Mouse (Mus musculus): ENCODE measurements around the gene Cabp4.

Gene Cabp4

DNA sequence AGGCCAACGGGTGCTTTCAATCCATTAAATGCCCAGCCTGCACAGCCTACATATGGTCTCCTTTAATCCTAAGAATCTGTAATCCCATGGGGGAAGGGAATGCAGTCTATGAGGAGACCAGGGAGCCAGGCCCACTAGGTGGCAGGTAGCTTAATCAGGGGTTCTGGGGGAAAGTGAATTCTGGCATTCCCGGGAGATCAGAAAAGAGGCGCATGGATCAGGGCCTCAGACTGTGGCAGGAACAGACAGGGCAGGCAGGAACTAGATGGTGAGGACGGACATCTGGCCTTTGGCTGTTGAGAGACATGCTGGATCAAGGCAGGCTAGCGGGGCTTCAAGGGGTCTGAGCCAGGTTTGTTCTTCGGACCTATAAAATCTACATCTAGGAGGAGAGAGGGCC is 42.4 kb downstream of the Cabp4 start:
- DNase-seq (ENCODE audit: low read depth, low spot score) = no peak

- DNase-seq (ENCODE audit: low read depth, low spot score) = peak; percentile 16
These were observed 43.0 kb downstream of the Cabp4 start for GRCm38 (mm10) chr19:4100718-4101261.

- no peak for DNase-seq (ENCODE audit: low read depth, low spot score)
These were observed 43.8 kb downstream of the Cabp4 start, which contains the start of gene Pitpnm1 for GRCm38 (mm10) chr19:4099837-4100717. Gene Pitpnm1, plus strand, starts transcription at chr19:4099998.

- peak; percentile 71 for DNase-seq (ENCODE audit: low read depth, low spot score)
These were observed 44.8 kb downstream of the Cabp4 start for GRCm38 (mm10) chr19:4099056-4099455.

- no peak for DNase-seq (ENCODE audit: low read depth, low spot score)
These were observed 45.4 kb downstream of the Cabp4 start for GRCm38 (mm10) chr19:4098426-4098825.

DNA sequence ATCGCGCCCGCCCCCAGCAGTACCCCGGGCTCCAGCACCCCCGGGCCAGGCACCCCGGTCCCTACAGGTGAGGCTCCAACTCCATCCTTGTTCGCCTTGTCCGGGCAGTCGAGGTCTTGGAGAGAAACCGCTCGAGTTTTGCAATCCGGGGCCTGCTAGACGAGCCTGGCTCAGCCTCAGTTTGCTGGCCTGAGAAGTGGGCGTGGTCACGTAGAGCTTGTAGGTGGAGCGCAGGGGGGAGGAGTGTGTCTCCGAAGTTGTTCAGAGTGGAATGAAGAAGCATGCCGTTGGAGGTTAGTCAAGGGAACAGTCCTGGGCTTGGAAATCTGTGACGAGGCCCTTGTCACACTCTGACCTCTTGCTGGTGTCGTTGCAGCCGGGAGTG is 46.4 kb downstream of the Cabp4 start:
- peak; percentile 35 for DNase-seq (ENCODE audit: low read depth, low spot score)

- peak; percentile 98 for DNase-seq (ENCODE audit: low read depth, low spot score)
These were observed 47.0 kb downstream of the Cabp4 start, which contains the start of gene Cdk2ap2 for GRCm38 (mm10) chr19:4096642-4097440. Gene Cdk2ap2, plus strand, starts transcription at chr19:4097182.

GRCm38 (mm10) chr19:4095802-4096201 is 48.0 kb downstream of the Cabp4 start:
- no peak for DNase-seq (ENCODE audit: low read depth, low spot score)

- DNase-seq (ENCODE audit: low read depth, low spot score) = no peak
These were observed 49.0 kb downstream of the Cabp4 start for GRCm38 (mm10) chr19:4094774-4095303.

DNA sequence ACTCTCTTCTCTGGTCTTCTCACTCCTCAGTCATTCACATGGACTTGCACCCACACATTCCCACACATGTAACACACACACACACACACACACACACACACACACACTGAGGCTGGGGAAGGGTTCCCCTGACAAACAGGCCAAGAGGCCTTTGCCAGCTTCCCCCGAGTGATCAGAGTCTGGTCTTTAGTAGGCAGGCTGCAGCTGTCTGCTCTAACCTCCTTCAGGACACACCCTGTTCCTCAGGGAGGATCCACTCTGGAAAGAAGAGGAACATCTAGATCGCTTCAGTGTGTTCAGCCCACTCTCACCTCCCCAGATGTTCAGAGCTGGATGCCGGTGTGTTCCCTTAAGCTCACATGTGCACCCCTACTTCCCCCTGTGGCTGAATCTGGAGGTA is 49.5 kb downstream of the Cabp4 start:
- no peak for DNase-seq (ENCODE audit: low read depth, low spot score)

DNA sequence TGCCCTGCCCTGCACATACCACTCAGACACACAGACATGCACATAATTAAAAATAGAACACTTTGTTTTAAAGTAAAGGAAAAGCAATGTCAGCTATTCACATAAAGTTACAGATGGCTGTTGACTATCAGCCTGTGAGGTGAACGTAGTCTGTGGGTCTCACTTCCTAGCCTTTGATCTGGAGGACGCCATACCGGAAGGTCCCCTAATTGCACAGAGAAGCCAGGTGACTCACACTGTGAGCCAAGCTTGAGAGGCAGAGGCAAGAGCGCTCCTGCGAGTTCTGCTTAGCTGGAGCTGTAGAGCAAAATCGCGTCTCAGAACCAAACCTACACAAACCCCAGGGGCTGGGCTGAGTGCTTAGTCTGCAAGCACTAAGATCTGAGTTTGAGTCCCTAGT is 50.1 kb downstream of the Cabp4 start:
- DNase-seq (ENCODE audit: low read depth, low spot score) = no peak

DNA sequence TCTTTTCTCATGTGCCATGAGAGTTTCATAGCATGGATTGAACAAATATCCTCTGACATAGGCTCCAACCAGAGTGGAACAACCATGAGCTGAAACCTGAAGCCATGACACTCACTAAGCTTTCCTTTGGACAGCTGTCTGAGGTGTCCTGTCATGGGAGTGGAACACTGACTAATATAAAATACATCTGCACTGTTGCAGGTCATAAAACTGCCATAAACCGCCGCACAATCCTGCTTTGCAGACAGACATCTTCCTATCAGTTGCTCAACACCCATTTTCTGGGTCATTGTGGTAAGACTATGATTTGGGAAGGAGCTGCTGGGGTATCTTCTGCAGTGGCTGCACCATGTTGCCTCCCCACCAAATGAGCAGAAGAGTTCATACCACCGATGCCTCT is 51.1 kb downstream of the Cabp4 start:
- no peak for DNase-seq (ENCODE audit: low read depth, low spot score)

DNA sequence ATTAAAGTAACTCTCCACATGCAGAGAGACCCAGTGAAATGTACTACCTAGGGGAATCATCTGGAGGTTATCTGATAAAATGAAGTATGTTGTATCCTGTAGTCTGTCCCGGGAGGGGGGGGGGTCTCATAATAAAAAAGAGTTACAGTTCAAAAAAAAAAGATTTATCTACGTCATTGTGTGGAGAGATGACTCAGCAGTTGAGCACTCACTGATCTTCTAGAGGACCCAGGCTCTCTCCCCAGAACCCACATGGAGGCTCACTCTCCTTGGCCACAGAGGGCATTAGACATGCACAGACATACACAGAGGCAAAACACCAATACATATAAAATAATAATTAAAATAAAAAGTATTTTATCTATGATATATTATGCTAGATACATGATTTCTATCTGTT is 52.5 kb downstream of the Cabp4 start:
- no peak for DNase-seq (ENCODE audit: low read depth, low spot score)

- DNase-seq (ENCODE audit: low read depth, low spot score) = no peak
These were observed 53.4 kb downstream of the Cabp4 start for GRCm38 (mm10) chr19:4090446-4090845.

- no peak for DNase-seq (ENCODE audit: low read depth, low spot score)
These were observed 54.7 kb downstream of the Cabp4 start for GRCm38 (mm10) chr19:4089128-4089527.

- DNase-seq (ENCODE audit: low read depth, low spot score) = no peak
These were observed 55.7 kb downstream of the Cabp4 start for GRCm38 (mm10) chr19:4088146-4088545.

- DNase-seq (ENCODE audit: low read depth, low spot score) = no peak
These were observed 56.7 kb downstream of the Cabp4 start for GRCm38 (mm10) chr19:4087090-4087489.

- DNase-seq (ENCODE audit: low read depth, low spot score) = no peak
These were observed 57.7 kb downstream of the Cabp4 start for GRCm38 (mm10) chr19:4086156-4086555.

All from telencephalon, adult 2 months (tissue).